Mouse (Mus musculus) brain, adult 2 months (tissue): ENCODE measurements at regions not wholly inside any gene's neighbourhood (a gene's known extent, or its start where the extent isn't known, plus 50 kb on each side); places are given as distances from the start of the nearest gene placed in this dataset.
"Not testable (repeated sequence)": the region's sequence is repeated elsewhere in the genome, so short reads cannot be mapped to it uniquely, and the experiment has no call there.

Experiments used
- DNase-seq: peaks from one replicate; pipeline ENCODE4 v3.0.0; 2011; ENCODE audit warnings: low read depth, low spot score

DNA sequence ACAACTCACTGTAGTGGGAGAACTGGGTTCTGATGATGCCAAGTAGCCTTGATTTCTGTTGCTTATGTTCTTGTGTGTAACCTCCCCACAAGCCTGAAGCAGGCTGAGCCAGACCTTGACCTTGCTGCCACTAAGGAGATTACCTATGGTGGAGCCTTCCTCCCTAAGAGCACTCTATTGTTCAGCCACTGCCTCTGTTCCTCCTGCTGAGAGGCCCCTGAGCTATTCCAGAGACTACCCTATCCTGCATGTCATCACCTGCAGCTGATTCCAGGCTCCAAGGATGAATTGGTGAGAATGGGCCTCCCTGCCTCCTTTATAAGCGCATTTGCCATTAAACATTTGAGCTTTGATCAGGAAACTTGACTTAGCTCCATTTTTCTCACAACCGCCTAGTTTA, 60.8 kb upstream of the Dnajc1 start:
- DNase-seq: not testable (repeated sequence)

DNA sequence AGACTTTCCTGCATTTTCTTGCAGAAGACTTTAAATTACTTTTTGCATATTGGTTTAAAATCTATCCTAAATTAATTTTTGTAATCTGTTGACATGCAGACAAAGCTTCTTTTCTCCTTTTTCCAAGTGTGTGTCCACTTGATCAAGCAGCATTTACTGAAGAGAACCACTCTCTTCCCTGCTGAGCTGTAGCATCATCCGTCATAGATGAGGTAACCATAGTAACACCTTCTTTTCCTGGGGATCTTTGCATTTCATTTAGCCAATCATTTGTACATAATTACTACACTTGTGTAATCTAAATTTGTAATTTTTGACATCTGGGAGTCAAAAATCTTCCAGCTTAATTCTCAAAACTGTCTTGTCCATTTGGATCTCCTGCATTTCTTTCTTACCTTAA, 53.2 kb upstream of the Dnajc1 start:
- DNase-seq: peak; percentile 13
